Mouse (Mus musculus): ENCODE results near the gene Eea1.

The Eea1 gene

GRCm38 (mm10) chr10:96067347-96067746, 126.9 kb downstream of the Eea1 start:
- no peak for DNase-seq (ENCODE audit: low read depth, low spot score)

GRCm38 (mm10) chr10:96074386-96074785, 133.9 kb downstream of the Eea1 start:
- no peak for DNase-seq (ENCODE audit: low read depth, low spot score)

- DNase-seq (ENCODE audit: low read depth, low spot score), result no peak
Measured at GRCm38 (mm10) chr10:96075403-96075802, 135.0 kb downstream of the Eea1 start.

DNA sequence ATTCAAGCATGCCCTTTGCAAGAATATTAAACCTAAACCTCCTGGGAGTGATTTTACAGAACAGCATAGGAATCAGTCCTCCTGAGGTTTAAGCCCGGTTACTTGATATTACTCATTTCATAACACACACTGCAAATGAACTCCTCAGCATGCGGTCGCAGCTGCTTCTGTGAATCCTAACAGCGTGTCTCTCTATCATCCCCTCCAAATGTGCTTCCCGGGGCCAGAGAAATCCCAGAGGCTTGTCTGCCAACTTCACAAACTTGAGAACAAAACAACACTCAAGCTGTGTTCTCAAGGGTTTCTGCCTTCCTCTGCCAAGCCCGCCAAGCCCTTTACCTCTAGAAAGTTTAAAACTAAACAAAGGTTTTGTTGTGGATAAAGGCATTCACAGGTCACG, 135.4 kb downstream of the Eea1 start:
- no peak for DNase-seq (ENCODE audit: low read depth, low spot score)

DNA sequence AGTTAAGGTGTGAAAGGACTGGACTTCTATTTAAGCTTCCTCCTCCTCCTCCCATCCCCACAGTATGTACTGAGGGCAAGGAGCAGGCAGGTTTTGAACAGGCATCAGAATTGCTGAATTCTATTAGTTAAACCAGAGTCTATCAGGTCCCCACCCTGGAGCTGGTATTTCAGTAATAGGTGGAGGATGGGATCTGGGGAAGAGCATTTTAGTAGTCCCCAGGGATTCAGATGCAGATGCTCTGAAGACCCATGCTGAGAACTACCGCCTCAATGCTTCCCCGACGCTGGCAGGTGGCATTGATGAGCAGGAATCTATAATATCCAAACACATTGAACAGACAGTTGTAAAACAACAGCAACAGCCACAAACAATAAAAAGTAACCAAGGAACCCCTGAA, 136.0 kb downstream of the Eea1 start:
- no peak for DNase-seq (ENCODE audit: low read depth, low spot score)

DNA sequence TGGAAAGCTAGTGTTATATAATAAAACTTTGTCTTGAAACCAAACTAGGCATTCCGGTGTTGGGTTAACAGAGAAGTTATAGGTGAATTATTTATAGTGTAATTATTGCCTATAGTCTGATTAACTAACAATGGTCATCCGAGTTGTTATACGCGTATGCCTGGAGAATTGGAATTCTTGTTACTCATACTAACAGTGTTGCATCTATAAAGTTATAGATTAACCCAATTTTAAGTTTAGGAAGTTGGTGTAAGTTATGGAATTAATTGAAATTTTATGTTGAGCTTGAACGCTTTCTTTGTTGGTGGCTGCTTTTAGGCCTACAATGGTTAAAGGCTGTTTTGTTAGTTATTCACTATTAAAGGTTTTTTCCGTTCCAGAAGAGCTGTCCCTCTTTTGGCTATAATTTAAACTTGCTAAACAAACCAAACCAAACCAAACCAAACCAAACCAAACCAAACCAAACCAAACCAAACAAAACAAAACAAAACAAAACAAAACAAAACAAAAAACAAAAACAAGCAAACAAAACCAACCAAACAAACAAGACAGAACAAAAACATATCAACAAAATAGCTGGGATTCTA, 137.1 kb downstream of the Eea1 start:
- peak; percentile 35 for DNase-seq (ENCODE audit: low read depth, low spot score)

- no peak for DNase-seq (ENCODE audit: low read depth, low spot score)
Measured at GRCm38 (mm10) chr10:96079823-96080222, 139.4 kb downstream of the Eea1 start.

GRCm38 (mm10) chr10:96080440-96081381, 140.3 kb downstream of the Eea1 start:
- peak; percentile 64 for DNase-seq (ENCODE audit: low read depth, low spot score)

DNA sequence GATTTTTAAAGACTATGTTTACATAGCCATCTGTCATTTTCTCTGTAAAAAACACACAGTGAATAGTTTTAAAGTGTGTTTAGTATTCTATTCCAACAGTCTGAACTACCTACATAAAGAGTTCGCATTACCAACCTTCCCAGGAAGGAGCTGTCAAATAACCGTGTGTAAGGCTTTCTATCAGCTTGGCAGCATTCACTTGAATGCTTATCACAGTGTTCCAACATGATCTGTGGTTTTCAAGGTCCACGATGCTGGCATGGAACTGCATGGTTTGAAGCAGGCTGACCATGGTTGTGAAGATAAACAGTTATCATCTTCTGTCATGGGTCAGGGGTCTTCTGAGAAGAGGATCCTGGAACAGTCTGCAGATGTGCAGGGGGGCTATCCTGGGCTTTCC, 141.8 kb downstream of the Eea1 start:
- no peak for DNase-seq (ENCODE audit: low read depth, low spot score)

GRCm38 (mm10) chr10:96089744-96090143, 149.3 kb downstream of the Eea1 start:
- DNase-seq (ENCODE audit: low read depth, low spot score), result no peak

DNA sequence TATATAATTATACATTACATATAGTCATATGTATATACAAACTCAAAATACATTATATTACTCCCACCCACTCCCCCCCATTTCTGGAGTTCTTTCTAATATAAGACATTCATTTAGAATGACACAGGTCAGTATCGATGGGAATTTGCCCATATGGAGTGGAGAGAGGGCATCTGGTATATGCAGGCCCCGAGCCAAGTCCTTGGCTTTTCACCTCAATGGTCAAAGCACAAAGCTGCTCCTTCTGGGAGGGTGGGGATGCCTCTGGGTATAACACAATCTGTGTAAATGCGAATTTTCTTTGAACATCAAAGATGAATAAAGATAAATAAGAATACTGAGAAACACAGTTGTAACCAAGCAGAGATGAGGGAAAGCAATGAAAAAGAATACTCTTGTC, 149.9 kb downstream of the Eea1 start:
- DNase-seq (ENCODE audit: low read depth, low spot score), result no peak

DNA sequence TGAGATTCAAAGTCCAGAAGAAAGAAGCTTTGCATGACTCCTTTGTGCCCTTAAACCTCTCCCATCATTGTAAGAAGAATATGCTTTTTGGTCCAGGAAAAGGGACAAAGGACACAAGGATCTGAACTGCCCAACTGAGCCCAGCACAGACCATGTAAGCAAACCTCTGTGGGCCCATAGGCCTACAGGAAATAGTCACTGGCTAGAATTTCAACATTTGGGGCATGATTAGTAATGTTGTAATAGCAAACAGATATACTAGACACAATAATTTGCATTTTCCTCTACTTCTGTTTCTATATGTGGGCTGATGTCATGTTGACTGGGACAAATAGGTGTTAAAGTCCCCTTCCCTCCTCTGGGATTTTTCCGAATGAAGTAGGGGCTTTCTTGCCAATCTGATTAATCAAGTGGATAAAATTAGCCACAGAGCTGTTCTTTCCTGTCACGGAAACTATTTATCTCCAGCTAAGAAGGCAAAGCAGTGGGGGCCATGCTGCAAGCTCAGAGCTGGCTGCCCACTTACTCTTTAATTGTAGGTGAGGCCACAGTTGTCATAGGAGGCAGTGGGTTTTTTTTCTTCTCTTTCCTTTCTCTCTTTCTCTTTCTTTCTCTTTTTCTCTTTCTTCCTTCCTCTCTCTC, 153.6 kb downstream of the Eea1 start:
- no peak for DNase-seq (ENCODE audit: low read depth, low spot score)

DNA sequence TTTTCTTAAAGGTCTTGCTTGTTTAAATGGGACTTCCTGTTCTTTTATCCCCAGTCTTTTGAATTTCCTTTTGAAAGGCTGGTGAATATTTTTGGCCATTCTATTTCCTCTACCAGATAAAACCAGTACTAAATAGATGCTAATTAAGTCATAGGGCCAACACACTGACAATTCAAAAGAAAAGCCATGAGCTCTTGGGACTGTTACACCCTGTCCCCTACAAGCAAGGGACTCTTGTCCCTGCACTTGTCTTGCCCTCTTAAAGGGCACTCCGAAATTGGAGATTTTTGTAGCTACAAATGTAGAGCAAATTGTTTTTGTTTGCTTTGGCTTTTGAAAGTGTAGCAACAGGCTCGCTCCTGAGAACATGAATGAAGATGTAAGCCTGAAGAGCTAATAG, 154.1 kb downstream of the Eea1 start:
- no peak for DNase-seq (ENCODE audit: low read depth, low spot score)
